Mouse (Mus musculus) cerebellum, adult 18-20 months (tissue): ENCODE measurements at regions not wholly inside any gene's neighbourhood (a gene's known extent, or its start where the extent isn't known, plus 50 kb on each side); places are given as distances from the start of the nearest gene placed in this dataset.
A peak's percentile ranks its signal among the peaks of the same experiment; 100 is the strongest.

Experiments used
- DNase-seq, 2 experiments: peaks; one replicate each; pipeline ENCODE4 v3.0.0; 2021

DNA sequence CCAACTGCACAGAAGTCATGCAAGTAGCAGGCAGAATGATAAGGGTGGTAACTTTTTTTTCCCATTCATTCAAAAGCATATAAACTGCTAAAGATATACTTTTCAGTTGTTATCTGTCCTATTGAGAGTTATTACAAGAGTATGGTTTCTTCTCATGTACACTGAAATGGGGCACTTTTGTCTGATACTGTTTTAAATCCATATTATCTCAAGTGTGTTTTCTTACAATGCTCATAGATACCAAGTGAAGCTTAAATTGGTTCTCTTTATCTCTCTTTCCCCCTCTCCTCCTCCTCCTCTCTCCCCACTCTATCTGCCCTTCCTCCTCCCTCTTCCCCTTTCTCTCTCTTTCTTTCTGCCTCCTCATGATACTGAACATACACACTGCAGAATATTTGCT, 584.8 kb upstream of the C030005K15Rik start:
- no peak for DNase-seq

DNA sequence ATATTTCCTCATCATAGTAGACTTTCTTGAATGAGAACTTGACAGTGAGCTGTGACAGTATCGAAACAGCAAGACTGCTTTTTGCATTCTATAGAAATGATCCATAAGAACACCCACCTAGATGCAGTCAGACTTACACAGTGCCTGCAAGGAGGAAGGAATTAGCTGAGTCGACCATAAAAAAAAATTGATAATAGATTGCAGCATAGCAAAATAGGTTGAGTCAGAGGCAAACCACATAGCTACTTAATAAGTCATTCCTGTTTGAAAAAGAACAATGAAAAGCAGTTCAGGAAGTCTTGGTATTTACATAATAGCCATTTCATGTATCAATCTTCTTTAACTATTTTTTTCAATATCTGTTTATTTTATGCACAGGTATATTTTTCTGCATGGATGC, 591.9 kb upstream of the C030005K15Rik start:
- no peak for DNase-seq

DNA sequence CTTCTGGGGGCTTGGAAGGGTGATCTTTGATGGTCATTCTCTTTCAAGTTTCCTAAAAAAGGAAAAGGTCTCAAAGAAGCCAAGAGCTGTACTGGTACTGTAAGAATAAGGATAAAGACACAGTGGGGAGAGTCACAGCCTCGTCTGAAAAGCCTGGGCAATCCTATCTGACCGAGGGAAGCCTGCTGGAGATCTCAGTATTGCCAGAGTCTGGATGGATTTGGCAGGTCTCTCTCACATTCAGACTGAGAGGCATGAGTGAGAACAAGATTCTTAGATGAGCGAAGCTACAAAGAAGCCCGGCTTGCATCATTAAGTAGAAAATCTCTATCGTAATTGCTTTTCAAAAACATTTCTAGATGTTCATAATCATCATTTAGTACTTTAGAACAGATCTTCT, 590.4 kb upstream of the Atp2b1 start:
- DNase-seq: no peak

DNA sequence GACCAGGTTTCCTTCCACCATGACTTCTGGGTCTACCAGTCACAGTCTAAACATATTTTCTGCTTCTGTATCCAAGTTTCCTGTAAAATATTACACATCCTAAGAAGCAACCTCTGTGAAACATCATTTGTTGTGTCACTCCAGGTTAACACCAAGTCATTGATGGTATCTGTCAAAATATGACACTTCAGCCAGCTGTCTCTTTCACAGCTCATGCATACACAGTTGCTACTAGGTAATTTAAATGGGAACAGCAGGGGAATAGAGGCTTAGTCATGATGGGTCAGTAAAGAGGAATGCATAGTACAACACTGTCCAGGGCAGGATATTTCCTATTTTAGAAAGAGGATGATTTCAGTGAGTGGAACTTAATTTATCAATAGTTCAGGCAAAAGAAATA, 589.6 kb upstream of the Atp2b1 start:
- DNase-seq: no peak

DNA sequence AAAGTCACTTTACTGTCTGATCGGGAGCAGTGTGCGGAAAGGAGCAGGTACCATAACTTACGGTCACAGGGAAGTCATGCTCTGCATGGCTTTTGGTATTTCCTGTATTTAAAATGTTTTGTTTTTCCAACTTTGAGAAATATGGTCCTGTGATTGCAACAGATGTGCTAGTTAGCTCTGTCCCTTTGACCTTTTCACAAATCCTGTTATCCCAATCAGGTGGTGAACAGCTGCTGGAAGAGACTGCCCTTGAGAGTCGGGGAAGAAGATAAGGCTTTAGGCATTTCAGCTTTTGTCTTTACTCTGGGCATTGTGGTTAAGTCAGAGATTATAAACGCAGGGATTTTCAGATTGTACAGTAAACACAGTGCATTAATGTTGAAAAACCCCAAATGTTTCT, 588.5 kb upstream of the Atp2b1 start:
- DNase-seq: no peak

DNA sequence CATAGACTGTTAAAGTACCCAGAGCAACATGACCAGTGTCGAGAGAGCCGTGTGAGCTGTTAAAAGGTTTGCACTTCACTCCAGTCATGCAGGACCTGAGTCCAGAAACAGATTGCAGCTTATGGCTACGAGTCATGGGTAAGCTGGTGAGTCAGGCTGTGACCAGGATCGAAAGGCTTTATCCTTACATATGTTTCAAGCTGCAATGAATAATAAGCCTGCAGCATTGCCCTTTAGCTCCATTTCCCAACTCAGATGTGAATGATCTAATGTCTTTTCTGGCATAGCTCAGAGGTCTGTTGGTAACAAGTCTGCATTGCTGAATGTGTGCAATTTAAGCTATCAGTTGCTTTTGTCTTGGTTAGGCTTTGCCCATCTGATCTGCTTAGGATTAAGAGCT, 581.5 kb upstream of the Atp2b1 start:
- DNase-seq: peak; percentile 25 to 40

DNA sequence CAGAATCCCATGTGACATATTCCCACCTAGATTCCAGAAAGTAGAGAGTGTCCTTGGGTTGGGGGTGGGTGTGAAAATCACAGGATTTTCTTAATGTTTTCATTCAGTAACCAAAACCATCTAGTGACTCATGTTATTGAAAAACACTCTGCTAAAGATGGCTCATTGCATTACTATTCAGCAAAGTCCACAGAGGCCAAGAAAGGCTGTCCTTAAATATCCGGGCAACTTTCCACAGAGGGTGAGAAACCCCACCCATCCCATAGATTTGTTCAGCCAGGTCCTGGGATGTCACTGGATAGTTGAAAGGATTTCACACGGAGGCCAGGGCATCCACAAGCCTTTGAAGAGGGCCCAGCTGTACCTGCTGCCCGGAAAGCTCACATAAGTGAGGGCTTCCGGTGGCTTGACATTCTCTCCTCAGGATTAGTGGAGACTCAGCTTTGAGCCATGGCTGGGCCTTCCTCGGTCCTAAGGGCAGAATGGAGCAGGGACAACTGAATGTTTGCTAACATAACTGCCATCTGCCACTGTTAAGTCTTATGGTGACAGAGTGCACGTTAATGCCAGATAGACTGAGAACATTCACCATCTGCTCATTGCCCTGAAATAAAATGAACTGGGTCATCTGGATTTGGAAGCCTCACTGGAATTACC, 580.7 kb upstream of the Atp2b1 start:
- peak; percentile 78 to 85 for DNase-seq

DNA sequence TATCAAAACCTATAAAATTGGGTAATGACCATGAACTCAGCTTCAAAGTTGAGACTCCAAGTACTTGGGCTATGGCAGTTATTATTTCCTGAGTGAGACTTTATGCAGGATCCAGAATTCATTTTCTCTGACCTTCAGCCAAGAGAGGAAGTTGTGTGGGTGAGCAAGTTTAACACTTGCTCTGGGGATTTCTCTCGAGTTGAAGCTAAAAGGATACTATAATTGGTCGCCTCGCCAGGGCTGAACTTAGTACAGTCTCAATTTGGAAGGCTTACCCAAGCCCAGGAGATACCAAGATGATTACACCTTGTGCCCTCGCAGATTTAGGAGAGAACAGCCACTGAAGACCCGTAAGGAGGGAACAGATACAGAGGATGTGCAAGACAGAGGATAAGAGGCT, 570.4 kb upstream of the Atp2b1 start:
- no peak for DNase-seq

DNA sequence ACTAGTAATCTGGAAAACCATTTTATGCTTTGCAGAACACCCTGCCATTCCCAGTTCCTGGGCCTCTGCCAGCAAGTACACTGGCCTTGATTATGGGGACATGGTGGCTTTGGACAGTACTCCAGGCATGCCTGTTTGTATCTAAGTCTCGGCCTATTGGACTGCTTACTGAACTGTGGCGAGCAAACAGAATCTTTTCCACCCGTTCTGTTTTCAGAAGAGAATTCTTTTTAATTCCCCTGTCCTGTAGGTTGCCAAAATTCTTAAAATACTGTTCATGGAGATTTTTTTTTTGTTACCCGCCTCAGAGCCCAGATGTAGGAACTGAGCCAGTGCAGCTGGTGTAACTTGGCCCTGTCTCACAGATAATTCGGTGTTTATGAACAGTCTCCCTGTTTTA, 564.7 kb upstream of the Atp2b1 start:
- DNase-seq: peak; percentile 59 to 61

DNA sequence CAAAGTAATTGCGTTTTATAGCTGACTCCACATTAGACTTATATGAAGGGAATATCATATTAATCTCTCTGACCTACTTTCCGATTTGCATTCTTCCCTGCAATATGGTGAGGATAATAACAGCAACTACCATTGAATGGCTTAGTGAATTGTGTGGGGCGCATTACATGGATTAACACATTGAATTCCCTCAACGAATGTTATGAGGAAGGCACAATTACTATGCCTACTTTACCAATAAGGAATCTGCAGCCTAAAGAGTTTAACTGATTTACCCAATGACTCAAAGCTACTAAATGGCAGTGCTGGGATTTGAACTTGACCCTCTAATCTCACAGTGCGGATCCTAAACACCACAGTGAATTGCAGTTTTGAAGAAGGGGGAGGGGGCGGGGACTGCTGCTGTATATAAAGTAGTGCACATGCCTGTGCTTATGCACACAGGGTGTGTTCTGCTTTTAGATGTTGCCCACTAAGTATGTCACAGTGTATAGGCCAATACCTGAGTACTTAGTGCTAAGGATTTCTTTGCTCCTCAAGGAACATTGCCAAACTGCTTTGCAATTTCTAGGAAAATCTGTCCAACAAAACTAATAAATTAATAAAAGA, 563.8 kb upstream of the Atp2b1 start:
- no peak for DNase-seq

DNA sequence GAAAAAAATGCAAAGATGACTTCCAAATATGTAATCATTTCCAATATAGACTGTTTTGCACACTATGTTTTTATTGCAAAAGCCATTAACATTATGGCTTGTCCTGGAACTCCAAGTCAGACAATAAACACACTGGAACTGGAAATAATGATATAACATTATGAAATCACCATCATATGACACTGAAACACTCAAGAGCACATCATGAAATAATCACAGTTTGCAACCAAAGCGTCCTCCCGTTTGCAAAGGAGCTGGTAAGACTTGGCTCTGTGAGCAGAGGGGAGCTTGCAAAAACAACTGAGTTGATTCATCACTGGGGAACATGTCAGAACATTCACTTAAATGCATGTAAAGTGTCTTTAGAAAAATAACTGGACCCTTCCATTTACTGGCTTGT, 562.1 kb upstream of the Atp2b1 start:
- DNase-seq: no peak

DNA sequence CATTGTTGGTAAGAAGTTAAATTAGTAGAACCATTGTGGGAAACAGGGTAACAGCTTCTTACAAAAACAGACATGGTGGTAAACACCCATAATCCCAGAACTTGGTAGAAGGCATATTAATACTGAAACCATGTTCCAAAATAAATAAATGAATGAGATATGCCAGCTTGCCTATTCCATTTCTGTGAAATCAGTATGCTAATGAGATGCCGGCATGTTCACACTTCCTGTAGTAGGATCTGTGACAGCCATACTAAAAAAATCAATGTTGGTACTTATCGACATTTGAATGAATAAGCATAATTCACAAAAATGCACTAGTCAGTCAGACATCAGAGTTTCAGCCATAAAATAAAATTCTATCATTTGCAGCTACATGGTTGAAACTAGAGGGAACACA, 559.7 kb upstream of the Atp2b1 start:
- DNase-seq: no peak

DNA sequence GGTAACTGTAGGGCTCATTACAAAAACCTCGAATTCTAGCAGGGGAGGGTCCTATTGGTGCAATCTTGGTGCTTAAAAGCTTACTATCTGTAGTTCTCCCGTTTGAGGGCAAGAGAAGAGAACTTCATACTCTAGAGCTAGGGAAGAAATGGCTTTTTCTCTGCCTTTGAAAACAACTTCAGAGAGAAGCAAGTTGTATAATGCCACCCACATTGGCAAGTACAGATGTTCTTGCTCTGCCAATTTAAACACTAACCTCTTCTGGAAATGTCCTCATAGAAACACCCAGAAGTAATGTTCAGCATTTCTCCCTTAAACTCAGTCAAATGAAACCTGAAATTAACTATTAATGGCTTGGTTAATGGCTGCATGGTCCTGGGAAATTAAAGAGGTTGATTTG, 549.6 kb upstream of the Atp2b1 start:
- DNase-seq: no peak

DNA sequence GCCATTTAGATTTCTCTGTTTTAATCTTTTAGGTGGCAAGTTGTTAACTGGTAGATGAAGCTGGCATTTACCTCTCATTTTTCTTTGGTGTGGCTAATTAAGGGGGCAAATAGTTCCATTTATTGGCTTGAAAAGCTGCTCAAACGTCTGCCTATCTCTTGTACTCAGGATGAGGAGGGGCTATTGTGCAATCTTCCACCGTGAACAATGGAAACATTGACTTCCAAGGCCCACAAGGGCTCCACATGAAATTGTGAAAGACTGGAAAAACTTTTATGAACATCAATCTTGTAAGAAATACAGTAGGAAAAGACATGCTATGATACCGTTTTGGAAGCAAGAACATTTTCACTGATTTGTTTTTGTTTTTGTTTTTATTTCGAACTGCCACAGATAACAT, 541.6 kb upstream of the Atp2b1 start:
- no peak for DNase-seq

DNA sequence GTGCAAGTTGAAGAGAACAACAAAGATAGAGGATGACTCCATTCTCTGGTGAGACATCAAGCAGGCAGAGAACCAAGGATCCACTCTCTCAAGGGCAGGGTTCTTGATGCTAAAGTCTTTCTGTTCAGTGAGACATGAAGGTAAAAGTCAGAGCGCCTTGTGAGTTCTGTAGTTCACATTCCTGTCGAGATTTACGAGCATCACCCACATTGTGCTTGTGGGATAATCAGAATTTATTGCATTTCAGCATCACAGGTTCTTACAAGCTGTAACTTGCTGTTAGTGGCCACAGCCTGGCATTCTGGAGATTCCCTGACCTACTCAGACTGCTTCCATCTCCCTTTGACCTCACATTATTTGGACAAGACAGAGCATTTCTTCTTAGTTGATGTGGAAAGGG, 540.9 kb upstream of the Atp2b1 start:
- no peak for DNase-seq

DNA sequence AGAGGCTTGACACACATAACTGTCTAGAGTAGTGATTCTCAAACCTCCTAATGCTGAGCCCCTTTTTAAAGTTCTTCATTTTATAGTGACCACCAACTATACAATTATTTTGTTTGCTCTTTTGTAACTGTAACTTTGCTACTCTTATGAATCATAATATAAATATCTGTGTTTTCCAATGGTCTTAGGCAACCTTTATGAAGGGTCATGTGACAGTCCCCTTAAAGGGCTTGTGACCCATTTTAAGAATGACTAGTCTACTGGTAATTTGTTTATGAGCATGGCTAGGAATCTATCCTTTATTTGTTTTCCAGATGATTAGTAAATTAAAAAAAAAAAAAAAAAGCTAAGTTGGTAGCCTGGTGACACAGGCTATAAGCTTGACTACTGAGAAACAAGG, 539.5 kb upstream of the Atp2b1 start:
- DNase-seq: no peak

DNA sequence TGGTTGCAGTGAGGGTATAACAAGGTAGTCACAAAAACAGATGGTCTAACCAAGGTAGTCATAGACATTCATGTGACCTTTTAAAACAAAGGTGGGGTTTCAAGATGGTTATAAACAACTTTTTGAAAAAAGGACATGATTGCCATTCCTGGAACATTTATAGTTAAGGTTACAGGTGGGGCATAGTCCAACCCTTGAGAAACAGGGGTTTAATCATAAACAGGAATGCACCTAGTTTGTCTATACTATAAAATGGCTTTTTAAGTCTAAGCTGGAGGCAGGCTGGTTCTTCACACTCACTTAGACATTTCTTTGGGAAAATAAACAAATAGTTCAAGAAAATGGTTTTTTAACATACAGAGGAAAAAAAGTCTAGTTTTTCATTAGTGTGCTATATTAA, 525.7 kb upstream of the Atp2b1 start:
- DNase-seq: no peak

DNA sequence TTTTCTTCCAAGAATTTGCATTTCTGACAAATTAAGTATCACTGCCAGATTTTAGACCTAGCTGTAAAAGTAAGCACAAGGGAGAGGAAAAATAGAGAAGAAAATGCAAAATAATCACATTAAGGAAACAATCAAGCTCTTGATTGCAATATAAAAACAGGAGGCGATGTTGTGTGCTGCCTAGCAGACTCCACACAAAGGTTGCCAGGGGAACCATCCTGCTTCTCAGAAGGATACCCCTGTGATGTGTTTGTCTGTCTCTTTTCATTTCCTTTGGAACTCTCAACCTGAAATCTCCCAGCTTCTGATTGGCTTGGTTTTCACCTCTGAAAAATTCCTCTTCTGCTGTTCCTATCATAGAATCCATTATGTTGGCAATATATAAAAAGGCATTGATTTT, 514.3 kb upstream of the Atp2b1 start:
- DNase-seq: no peak

DNA sequence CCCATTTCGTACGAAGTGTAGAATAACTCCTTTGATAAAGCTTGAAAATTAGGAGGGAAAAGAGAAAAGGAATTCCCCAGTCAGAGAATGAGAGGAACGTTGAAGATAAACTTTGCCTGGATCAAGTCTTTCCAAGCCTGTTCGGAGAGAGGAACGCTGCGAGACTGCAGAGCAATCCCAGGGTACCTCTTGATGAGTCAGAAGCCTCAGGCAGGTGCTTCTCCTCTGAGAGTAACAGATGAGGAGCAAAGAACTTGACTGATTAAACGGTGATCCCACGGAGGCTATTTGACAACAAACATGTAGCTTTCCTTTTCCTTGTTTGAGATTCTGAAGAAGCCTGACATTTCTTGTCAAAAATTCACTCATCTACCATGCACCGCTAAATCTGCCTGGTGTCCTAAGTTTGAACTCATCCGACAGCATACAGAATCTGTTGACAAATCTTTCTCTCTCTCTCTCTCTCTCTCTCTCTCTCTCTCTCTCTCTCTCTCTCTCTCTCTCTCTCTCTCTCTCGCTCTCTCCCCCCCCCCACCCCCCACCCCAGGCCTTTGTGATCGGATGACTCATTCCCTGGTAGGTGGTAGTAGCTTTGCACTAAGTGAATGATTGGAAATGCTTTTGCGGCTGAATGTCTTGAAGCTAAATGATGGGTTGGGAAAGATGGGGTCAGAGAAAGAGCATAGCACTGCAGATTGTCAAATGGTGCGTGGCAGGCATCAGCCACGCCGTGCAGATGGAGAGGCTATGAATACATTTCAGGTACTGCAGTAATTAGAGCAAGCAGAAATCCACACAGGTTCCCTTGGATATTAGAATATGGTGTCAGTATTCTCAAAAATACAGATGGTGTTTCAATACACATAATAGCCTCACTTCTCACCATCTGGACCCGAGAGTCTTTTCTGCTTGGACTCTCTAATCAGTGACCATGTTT, 496.1 kb upstream of the Atp2b1 start:
- DNase-seq: peak; percentile 18 to 25

DNA sequence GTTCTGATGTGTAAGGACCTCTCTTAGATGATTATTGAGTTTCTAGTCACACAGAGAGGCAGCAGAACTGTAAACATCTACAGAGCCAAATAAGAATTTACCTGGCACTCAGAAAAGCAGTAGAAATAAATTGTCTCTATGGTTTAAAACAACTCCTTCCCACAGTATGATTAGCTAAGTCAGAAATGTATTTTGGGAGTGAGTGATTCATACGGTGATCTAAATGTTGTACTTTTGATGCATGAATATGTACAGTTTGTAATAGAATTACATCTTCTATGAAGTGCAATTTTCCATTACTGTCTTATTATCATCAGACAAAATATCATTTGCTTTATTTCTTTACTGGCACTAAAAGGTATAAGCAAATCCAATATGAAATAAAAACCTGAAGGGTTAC, 489.8 kb upstream of the Atp2b1 start:
- DNase-seq: no peak

DNA sequence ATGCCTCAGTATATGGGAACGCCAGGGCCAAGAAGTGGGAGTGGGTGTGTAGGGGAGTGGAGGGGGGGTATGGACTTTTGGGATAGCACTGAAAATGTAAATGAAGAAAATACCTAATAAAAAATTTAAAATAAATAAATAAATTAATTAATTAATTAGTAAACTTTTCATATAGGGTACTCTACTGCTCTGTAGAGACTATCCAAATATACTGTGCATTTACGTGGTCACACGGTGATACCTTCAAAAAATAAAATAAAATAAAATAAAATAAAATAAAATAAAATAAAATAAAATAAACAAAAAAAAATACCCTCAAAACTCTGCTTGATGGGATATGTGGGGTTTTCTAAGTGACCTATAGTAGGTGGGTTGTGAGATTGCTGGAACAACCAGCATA, 479.2 kb upstream of the Atp2b1 start:
- no peak for DNase-seq

DNA sequence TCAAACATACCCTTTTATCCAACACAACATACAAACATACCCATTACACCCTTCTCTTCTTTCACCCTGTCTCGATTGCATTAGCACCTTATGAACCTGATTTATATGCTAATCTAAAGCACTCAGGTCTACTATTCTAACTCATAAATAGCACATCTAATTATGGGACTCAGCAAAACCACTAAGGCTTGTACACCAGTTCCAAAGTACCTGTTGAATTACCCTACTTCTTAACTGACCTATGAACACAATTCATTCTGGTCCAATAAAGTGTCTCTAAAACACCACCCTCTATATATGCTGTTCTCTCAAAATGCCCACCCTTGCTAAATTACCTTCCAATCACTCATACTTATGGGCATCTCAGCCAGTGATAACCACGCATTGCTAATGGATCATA, 452.7 kb upstream of the Atp2b1 start:
- no peak for DNase-seq

DNA sequence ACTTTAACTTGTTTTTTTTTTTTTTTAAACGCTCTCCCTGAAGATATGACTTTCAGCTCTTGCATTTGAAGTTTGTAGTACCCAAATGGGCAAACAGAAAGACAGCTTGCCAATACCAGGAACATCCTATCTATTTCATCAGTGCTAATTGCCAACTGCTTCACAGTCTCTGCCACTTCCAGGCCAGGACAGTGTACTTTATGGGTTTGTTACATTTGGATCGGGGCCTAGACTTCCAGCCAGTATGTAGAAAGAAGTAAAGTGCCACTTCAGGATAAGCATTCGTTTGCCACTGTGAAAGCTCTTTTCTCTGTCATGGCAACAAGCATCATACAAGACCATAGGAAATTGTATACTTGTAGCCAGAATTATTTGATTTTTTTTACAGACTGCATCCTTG, 439.6 kb upstream of the Atp2b1 start:
- DNase-seq: no peak
